Mouse (Mus musculus): ENCODE measurements around the gene Mlxip. TPM values are rescaled to one million over a fixed set of nuclear protein-coding genes. Genes with fewer than 3 reads are reported as not detected.

Gene Mlxip
- polyA plus RNA-seq, 1 experiment from 2014 or later = 15.2 TPM

GRCm38 (mm10) chr5:123416149-123416548, 21.6 kb downstream of the Mlxip start:
- 87% methylated on average over 3 of the region's 3 CpGs for WGBS
- Histone ChIP-seq H3K4me2 (ENCODE audit: low read length) (no peak overlapping the region), H3K9ac (ENCODE audit: low read depth, low read length) (no peak overlapping the region), H3K36me3 (ENCODE audit: control insufficient read depth, insufficient read depth, low read length) (no peaks in the 10 kb centered on the region), H3K4me1 (ENCODE audit: control insufficient read depth, insufficient read depth, low read depth, low read length) (peaks cover 19% of the 10 kb centered on the region), H3K9me3 (ENCODE audit: control insufficient read depth, low read length) (no peaks in the 10 kb centered on the region), H3K27me3 (replicated peaks; ENCODE audit: control insufficient read depth, insufficient read depth, low read length) (no peaks in the 10 kb centered on the region), H3K27ac (ENCODE audit: low read depth, low read length) (no peak overlapping the region), H3K4me3 (ENCODE audit: low read length) (no peak overlapping the region)
- no peak for ATAC-seq

- Histone ChIP-seq H3K9ac (ENCODE audit: low read depth, low read length) (no peak overlapping the region), H3K36me3 (ENCODE audit: control insufficient read depth, insufficient read depth, low read length) (no peaks in the 10 kb centered on the region), H3K27ac (ENCODE audit: low read depth, low read length) (no peak overlapping the region), H3K4me1 (ENCODE audit: control insufficient read depth, insufficient read depth, low read depth, low read length) (peaks cover 19% of the 10 kb centered on the region), H3K27me3 (replicated peaks; ENCODE audit: control insufficient read depth, insufficient read depth, low read length) (no peaks in the 10 kb centered on the region), H3K4me2 (ENCODE audit: low read length) (no peak overlapping the region), H3K9me3 (ENCODE audit: control insufficient read depth, low read length) (no peaks in the 10 kb centered on the region), H3K4me3 (ENCODE audit: low read length) (no peak overlapping the region)
- ATAC-seq = no peak
- 69% methylated on average over 8 of the region's 8 CpGs for WGBS
Observed at GRCm38 (mm10) chr5:123416566-123417518, 22.2 kb downstream of the Mlxip start.

- H3K27ac ChIP-seq (ENCODE audit: low read depth, low read length) = no peak overlapping the region
- 59% methylated on average over 2 of the region's 2 CpGs for WGBS
- no peak overlapping the region for H3K4me3 ChIP-seq (ENCODE audit: low read length)
- no peaks in the 10 kb centered on the region for H3K36me3 ChIP-seq (ENCODE audit: control insufficient read depth, insufficient read depth, low read length)
- H3K27me3 ChIP-seq (replicated peaks; ENCODE audit: control insufficient read depth, insufficient read depth, low read length) = no peaks in the 10 kb centered on the region
- H3K4me2 ChIP-seq (ENCODE audit: low read length) = no peak overlapping the region
- peaks cover 4% of the 10 kb centered on the region; the same call in 1 of the 2 replicates for H3K4me1 ChIP-seq (ENCODE audit: control insufficient read depth, insufficient read depth, low read depth, low read length)
- no peak overlapping the region for H3K9ac ChIP-seq (ENCODE audit: low read depth, low read length)
- 0 out of 2 replicates have a peak, but pooled peaks cover 2% of the 10 kb centered on the region for H3K9me3 ChIP-seq (ENCODE audit: control insufficient read depth, low read length)
- no peak for ATAC-seq
Observed at GRCm38 (mm10) chr5:123423885-123424284, 29.3 kb downstream of the Mlxip start.

- WGBS = 87% methylated on average over 1 of the region's 1 CpGs
- H3K9me3 ChIP-seq (ENCODE audit: control insufficient read depth, low read length) = 0 out of 2 replicates have a peak, but pooled peaks cover 2% of the 10 kb centered on the region
Observed at GRCm38 (mm10) chr5:123427556-123427955, 33.0 kb downstream of the Mlxip start.

GRCm38 (mm10) chr5:123431524-123432304, 37.1 kb downstream of the Mlxip start:
- Histone ChIP-seq H3K27ac (ENCODE audit: low read depth, low read length) (no peak overlapping the region), H3K27me3 (replicated peaks; ENCODE audit: control insufficient read depth, insufficient read depth, low read length) (no peaks in the 10 kb centered on the region), H3K4me3 (ENCODE audit: low read length) (no peak overlapping the region), H3K36me3 (ENCODE audit: control insufficient read depth, insufficient read depth, low read length) (no peaks in the 10 kb centered on the region), H3K4me2 (ENCODE audit: low read length) (no peak overlapping the region), H3K9me3 (ENCODE audit: control insufficient read depth, low read length) (no peaks in the 10 kb centered on the region), H3K4me1 (ENCODE audit: control insufficient read depth, insufficient read depth, low read depth, low read length) (peaks cover 17% of the 10 kb centered on the region), H3K9ac (ENCODE audit: low read depth, low read length) (no peak overlapping the region)
- WGBS = 56% methylated on average over 13 of the region's 13 CpGs
- ATAC-seq = 0 out of 2 replicates have a peak, but pooled peaks have one; percentile 72

More at GRCm38 (mm10) chr5:123427556-123427955, 33.0 kb downstream of the Mlxip start:
- no peaks in the 10 kb centered on the region for H3K27me3 ChIP-seq (replicated peaks; ENCODE audit: control insufficient read depth, insufficient read depth, low read length)
- H3K36me3 ChIP-seq (ENCODE audit: control insufficient read depth, insufficient read depth, low read length) = no peaks in the 10 kb centered on the region
- no peak overlapping the region for H3K4me2 ChIP-seq (ENCODE audit: low read length)
- peaks cover 11% of the 10 kb centered on the region for H3K4me1 ChIP-seq (ENCODE audit: control insufficient read depth, insufficient read depth, low read depth, low read length)
- no peak overlapping the region for H3K4me3 ChIP-seq (ENCODE audit: low read length)
- no peak overlapping the region for H3K27ac ChIP-seq (ENCODE audit: low read depth, low read length)
- H3K9ac ChIP-seq (ENCODE audit: low read depth, low read length) = no peak overlapping the region
- no peak for ATAC-seq

- Histone ChIP-seq H3K9ac (ENCODE audit: low read depth, low read length) (no peak overlapping the region), H3K27ac (ENCODE audit: low read depth, low read length) (peak overlapping the region; percentile 9; the same call in 1 of the 2 replicates), H3K4me2 (ENCODE audit: low read length) (no peak overlapping the region), H3K9me3 (ENCODE audit: control insufficient read depth, low read length) (no peaks in the 10 kb centered on the region), H3K36me3 (ENCODE audit: control insufficient read depth, insufficient read depth, low read length) (no peaks in the 10 kb centered on the region), H3K4me3 (ENCODE audit: low read length) (no peak overlapping the region), H3K27me3 (replicated peaks; ENCODE audit: control insufficient read depth, insufficient read depth, low read length) (no peaks in the 10 kb centered on the region), H3K4me1 (ENCODE audit: control insufficient read depth, insufficient read depth, low read depth, low read length) (peaks cover 17% of the 10 kb centered on the region)
- ATAC-seq = 0 out of 2 replicates have a peak, but pooled peaks have one; percentile 27
- WGBS = 56% methylated on average over 3 of the region's 3 CpGs
Observed at GRCm38 (mm10) chr5:123432305-123432874, 37.8 kb downstream of the Mlxip start.

GRCm38 (mm10) chr5:123436071-123436779, 41.6 kb downstream of the Mlxip start:
- peaks cover 17% of the 10 kb centered on the region for H3K4me1 ChIP-seq (ENCODE audit: control insufficient read depth, insufficient read depth, low read depth, low read length)
- no peak overlapping the region for H3K4me2 ChIP-seq (ENCODE audit: low read length)
- H3K27me3 ChIP-seq (replicated peaks; ENCODE audit: control insufficient read depth, insufficient read depth, low read length) = no peaks in the 10 kb centered on the region
- H3K36me3 ChIP-seq (ENCODE audit: control insufficient read depth, insufficient read depth, low read length) = 0 out of 2 replicates have a peak, but pooled peaks cover 4% of the 10 kb centered on the region
- H3K9me3 ChIP-seq (ENCODE audit: control insufficient read depth, low read length) = no peaks in the 10 kb centered on the region
- no peak for ATAC-seq
- 63% methylated on average over 8 of the region's 8 CpGs for WGBS
- no peak overlapping the region for H3K9ac ChIP-seq (ENCODE audit: low read depth, low read length)
- H3K4me3 ChIP-seq (ENCODE audit: low read length) = no peak overlapping the region
- H3K27ac ChIP-seq (ENCODE audit: low read depth, low read length) = no peak overlapping the region

- peaks cover 14% of the 10 kb centered on the region for H3K4me1 ChIP-seq (ENCODE audit: control insufficient read depth, insufficient read depth, low read depth, low read length)
- WGBS = 28% methylated on average over 4 of the region's 4 CpGs
- H3K4me3 ChIP-seq (ENCODE audit: low read length) = no peak overlapping the region
- no peak overlapping the region for H3K4me2 ChIP-seq (ENCODE audit: low read length)
- H3K9ac ChIP-seq (ENCODE audit: low read depth, low read length) = no peak overlapping the region
- no peaks in the 10 kb centered on the region for H3K27me3 ChIP-seq (replicated peaks; ENCODE audit: control insufficient read depth, insufficient read depth, low read length)
- H3K27ac ChIP-seq (ENCODE audit: low read depth, low read length) = no peak overlapping the region
- no peak for ATAC-seq
- H3K36me3 ChIP-seq (ENCODE audit: control insufficient read depth, insufficient read depth, low read length) = 0 out of 2 replicates have a peak, but pooled peaks cover 4% of the 10 kb centered on the region
- no peaks in the 10 kb centered on the region for H3K9me3 ChIP-seq (ENCODE audit: control insufficient read depth, low read length)
Observed at GRCm38 (mm10) chr5:123436780-123437175, 42.2 kb downstream of the Mlxip start.
